ENCODE assay signal across 8 mouse cellular contexts in the genomic region with DNA sequence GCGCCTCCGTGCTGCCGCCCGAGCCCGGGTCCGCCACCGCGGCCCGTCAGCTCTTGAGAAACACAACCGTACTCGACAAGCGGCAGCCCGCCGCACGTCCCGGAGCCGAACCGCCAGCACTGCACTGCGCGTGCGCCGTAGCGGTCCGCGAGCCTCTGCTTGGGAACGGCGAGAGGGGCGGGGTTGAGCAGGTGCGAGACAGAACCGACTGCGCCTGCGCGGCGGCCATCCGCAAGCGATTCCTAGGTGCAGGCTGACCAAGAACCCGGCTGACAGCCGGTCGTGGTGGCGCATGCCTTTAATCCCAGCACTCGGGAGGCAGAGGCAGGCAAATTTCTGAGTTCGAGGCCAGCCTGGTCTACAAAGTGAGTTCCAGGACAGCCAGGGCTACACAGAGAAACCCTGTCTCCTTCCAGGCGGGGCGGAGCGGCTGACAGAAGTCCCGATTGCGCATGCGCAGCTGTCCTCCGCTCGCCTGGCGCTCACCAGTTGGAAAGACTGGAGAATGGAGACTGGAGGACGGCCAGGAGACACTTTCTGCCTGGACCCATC. TPM values are rescaled to one million over a fixed set of nuclear protein-coding genes. Genes with fewer than 3 reads are reported as not detected.
A peak's percentile ranks its signal among the peaks of the same experiment; 100 is the strongest.
DNase-seq lines count a peak whose midpoint lies in the region; ATAC-seq and TF ChIP-seq lines count a peak whose summit lies in the region.

A gene (minus strand): TSS at position 126 of the 552 bp plus-strand sequence.

- H3K4me3 ChIP-seq in MEL (ENCODE audit: control insufficient read depth in 1 of 2, insufficient read depth in 1 of 2, low read depth in 2 of 2, low read length in 2 of 2): peak within 1 kb of the TSS; percentile 80 to 92
- H3K4me3 ChIP-seq in cerebellum, adult 2 months (replicated peaks; ENCODE audit: insufficient read depth, low read depth, low read length): peak within 1 kb of the TSS; percentile 85
- H3K4me3 ChIP-seq in forebrain, postnatal 0 days (ENCODE audit: low read depth, low read length): peak within 1 kb of the TSS; percentile 60
- H3K4me3 ChIP-seq in lung, embryonic 15.5 days: peak within 1 kb of the TSS; percentile 94

- no peak for TF ChIP-seq EP300 in MEL (IDR thresholded peaks at IDR 0.05; ENCODE audit: low read depth in 1 of 2, low read length in 2 of 2)

- no peak for TF ChIP-seq RAD21 in MEL (IDR thresholded peaks at IDR 0.05; ENCODE audit: low read depth, low read length)

- H3K36me3 ChIP-seq in MEL (ENCODE audit: control insufficient read depth in 1 of 2, insufficient read depth in 2 of 2, low read length in 2 of 2): peaks cover 7 to 14% of the 10 kb centered on the region in 2 experiments
- H3K36me3 ChIP-seq in forebrain, postnatal 0 days (ENCODE audit: insufficient read depth): peaks cover 13% of the 10 kb centered on the region
- H3K36me3 ChIP-seq in lung, embryonic 15.5 days: peaks cover 12% of the 10 kb centered on the region

- TF ChIP-seq CTCF in MEL (IDR thresholded peaks at IDR 0.05 in 2 of 3, conservative IDR thresholded peaks at IDR 0.05 in 1 of 3; ENCODE audit: control insufficient read depth in 1 of 3, insufficient read depth in 1 of 3, low read depth in 2 of 3, low read length in 3 of 3, poor library complexity in 1 of 3, severe bottlenecking in 1 of 3): no peak
- TF ChIP-seq CTCF in cerebellum, adult 2 months (IDR thresholded peaks at IDR 0.05; ENCODE audit: borderline replicate concordance, insufficient read depth, low read depth, low read length): no peak
- TF ChIP-seq CTCF in forebrain, postnatal 0 days (IDR thresholded peaks at IDR 0.05; ENCODE audit: low read depth): no peak

- no peaks in the 10 kb centered on the region for H3K9me3 ChIP-seq in MEL (replicated peaks; ENCODE audit: insufficient read depth, low read length)
- no peaks in the 10 kb centered on the region for H3K9me3 ChIP-seq in forebrain, postnatal 0 days (ENCODE audit: low read length)
- H3K9me3 ChIP-seq in lung, embryonic 15.5 days: no peaks in the 10 kb centered on the region

- ATAC-seq in forebrain, postnatal 0 days: peak; percentile 95
- peak; percentile 94 for ATAC-seq in lung, embryonic 15.5 days (ENCODE audit: borderline replicate concordance, extremely low read depth, low FRiP score, low TSS enrichment)

- under 1% methylated on average over 52 of the region's 52 CpGs for WGBS in cerebellum, adult 2 months
- WGBS in forebrain, postnatal 0 days: under 1% methylated on average over 52 of the region's 52 CpGs
- 0% methylated on average over 52 of the region's 52 CpGs for WGBS in lung, embryonic 15.5 days

- H3K79me2 ChIP-seq in MEL (ENCODE audit: control insufficient read depth, insufficient read depth, low read length, poor library complexity): peaks cover 21% of the 10 kb centered on the region

- DNase-seq in MEL (ENCODE audit: low read depth, low spot score): peak; percentile 96
- DNase-seq in cerebellum, adult 2 months: peak; percentile 96 to 98
- DNase-seq in forebrain, postnatal 0 days: peak; percentile 99
- peak; percentile 95 for DNase-seq in heart, postnatal 4 days
- peak; percentile 90 to 95 for DNase-seq in layer of hippocampus, adult 8-10 months (ENCODE audit: low spot score in 2 of 2)
- DNase-seq in ovary, adult 18-20 months (ENCODE audit: low spot score): peak; percentile 88
- peak; percentile 97 for DNase-seq in thymus, postnatal 0 days (ENCODE audit: low spot score)

- H3K27ac ChIP-seq in MEL (ENCODE audit: control insufficient read depth, low read depth, low read length): peak within 1 kb of the TSS; percentile 31
- H3K27ac ChIP-seq in cerebellum, adult 2 months (ENCODE audit: insufficient read depth, low read length): peak within 1 kb of the TSS; percentile 85
- H3K27ac ChIP-seq in forebrain, postnatal 0 days (ENCODE audit: low read depth, low read length): peak within 1 kb of the TSS; percentile 95
- H3K27ac ChIP-seq in lung, embryonic 15.5 days: peak within 1 kb of the TSS; percentile 93

- peak; percentile 83 to 91 for TF ChIP-seq POLR2A in MEL (IDR thresholded peaks at IDR 0.05; ENCODE audit: control insufficient read depth in 1 of 2, insufficient read depth in 1 of 2, low read depth in 1 of 2, low read length in 2 of 2, poor library complexity in 1 of 2)
- peak; percentile 90 for TF ChIP-seq POLR2A in cerebellum, adult 2 months (IDR thresholded peaks at IDR 0.05; ENCODE audit: borderline replicate concordance, insufficient read depth, low read length)

- H3K4me1 ChIP-seq in MEL (ENCODE audit: control insufficient read depth in 1 of 2, insufficient read depth in 2 of 2, low read length in 2 of 2): peaks cover 0 to 7% of the 10 kb centered on the region in 2 experiments; a peak in 3 of 4 replicates
- H3K4me1 ChIP-seq in cerebellum, adult 2 months (ENCODE audit: control insufficient read depth, insufficient read depth, low read length): no peaks in the 10 kb centered on the region; the same call in 1 of the 2 replicates
- H3K4me1 ChIP-seq in forebrain, postnatal 0 days (ENCODE audit: insufficient read depth): peaks cover 12% of the 10 kb centered on the region; the same call in 1 of the 2 replicates
- peaks cover 22% of the 10 kb centered on the region for H3K4me1 ChIP-seq in lung, embryonic 15.5 days

- peak within 1 kb of the TSS; percentile 83 for H3K9ac ChIP-seq in MEL (ENCODE audit: control insufficient read depth, low read depth, low read length, poor library complexity, severe bottlenecking)
- H3K9ac ChIP-seq in forebrain, postnatal 0 days: peak within 1 kb of the TSS; percentile 87
- H3K9ac ChIP-seq in lung, embryonic 15.5 days: peak within 1 kb of the TSS; percentile 96

- no peaks in the 10 kb centered on the region for H3K27me3 ChIP-seq in MEL (ENCODE audit: control insufficient read depth in 1 of 2, insufficient read depth in 2 of 2, low read length in 2 of 2)
- H3K27me3 ChIP-seq in cerebellum, adult 2 months (ENCODE audit: control insufficient read depth, insufficient read depth, low read length): no peaks in the 10 kb centered on the region
- H3K27me3 ChIP-seq in forebrain, postnatal 0 days (ENCODE audit: insufficient read depth, low read length): no peaks in the 10 kb centered on the region
- no peaks in the 10 kb centered on the region for H3K27me3 ChIP-seq in lung, embryonic 15.5 days

- H3K4me2 ChIP-seq in forebrain, postnatal 0 days (ENCODE audit: low read depth): peak within 1 kb of the TSS; percentile 94
- peak within 1 kb of the TSS; percentile 91 for H3K4me2 ChIP-seq in lung, embryonic 15.5 days

TF ChIP-seq in MEL, 35 proteins besides CTCF, POLR2A, EP300 and RAD21 (continues in another document):
- no peak for TF ChIP-seq USF2 (IDR thresholded peaks at IDR 0.05; ENCODE audit: borderline replicate concordance in 1 of 2, insufficient read depth in 1 of 2, low read depth in 1 of 2, low read length in 2 of 2)
- no peak for TF ChIP-seq MYC (IDR thresholded peaks at IDR 0.05; ENCODE audit: low read depth, low read length)
- TF ChIP-seq TCF12 (IDR thresholded peaks at IDR 0.05; ENCODE audit: low read depth, low read length): peak; percentile 42; the same call in 1 of the 2 replicates
- no peak; the same call in 1 of the 2 replicates for TF ChIP-seq POLR2AphosphoS2 (IDR thresholded peaks at IDR 0.05; ENCODE audit: low read length)
- no peak for TF ChIP-seq GABPA (IDR thresholded peaks at IDR 0.05; ENCODE audit: low read depth, low read length)
- TF ChIP-seq NELFE (IDR thresholded peaks at IDR 0.05; ENCODE audit: low read depth, low read length): peak; percentile 71
- TF ChIP-seq ZKSCAN1 (IDR thresholded peaks at IDR 0.05; ENCODE audit: low read depth, low read length): no peak
- TF ChIP-seq SMC3 (IDR thresholded peaks at IDR 0.05; ENCODE audit: low read depth, low read length): no peak
- TF ChIP-seq ETS1 (IDR thresholded peaks at IDR 0.05; ENCODE audit: low read depth, low read length): no peak
- TF ChIP-seq HCFC1 (IDR thresholded peaks at IDR 0.05; ENCODE audit: low read depth, low read length): peak; percentile 50; the same call in 1 of the 2 replicates
- no peak for TF ChIP-seq POLR2AphosphoS5 (IDR thresholded peaks at IDR 0.05; ENCODE audit: borderline replicate concordance, low read depth, low read length)
- TF ChIP-seq CHD2 (IDR thresholded peaks at IDR 0.05; ENCODE audit: low read length): no peak
- TF ChIP-seq MAX (IDR thresholded peaks at IDR 0.05; ENCODE audit: low read length): peak; percentile 15; the same call in 1 of the 2 replicates
- no peak for TF ChIP-seq MYB (IDR thresholded peaks at IDR 0.05; ENCODE audit: low read depth, low read length)
- TF ChIP-seq JUND (IDR thresholded peaks at IDR 0.05; ENCODE audit: low read depth, low read length): no peak
- no peak for TF ChIP-seq ZNF384 (IDR thresholded peaks at IDR 0.05; ENCODE audit: low read depth, low read length)
- peak; percentile 36; the same call in 1 of the 2 replicates for TF ChIP-seq ELF1 (IDR thresholded peaks at IDR 0.05; ENCODE audit: low read depth, low read length)
- TF ChIP-seq MEF2A (IDR thresholded peaks at IDR 0.05; ENCODE audit: extremely low read depth, insufficient replicate concordance, low read depth, low read length, poor library complexity, severe bottlenecking): no peak
- TF ChIP-seq RCOR1 (IDR thresholded peaks at IDR 0.05; ENCODE audit: low read depth, low read length): no peak
- no peak; the same call in 1 of the 2 replicates for TF ChIP-seq E2F4 (IDR thresholded peaks at IDR 0.05; ENCODE audit: borderline replicate concordance, low read depth, low read length)
- no peak for TF ChIP-seq BHLHE40 (IDR thresholded peaks at IDR 0.05; ENCODE audit: borderline replicate concordance, low read depth, low read length)
- TF ChIP-seq TAL1 (IDR thresholded peaks at IDR 0.05; ENCODE audit: low read length): no peak
- peak; percentile 70 for TF ChIP-seq TBP (IDR thresholded peaks at IDR 0.05; ENCODE audit: low read depth, low read length)
- peak; percentile 10; the same call in 1 of the 2 replicates for TF ChIP-seq MAZ (IDR thresholded peaks at IDR 0.05; ENCODE audit: low read depth, low read length)
- TF ChIP-seq SIN3A (IDR thresholded peaks at IDR 0.05; ENCODE audit: low read length): no peak

RNA-seq across cellular contexts. Expression of the gene that starts here (rescaled TPM):
- total RNA-seq in MEL (2012; rRNA removed): 43.0 and 51.5 TPM in 2 replicates
- 10 to 100 TPM in 1 of 2 experiments, not detected in 1; 76.0 TPM for polyA plus RNA-seq in MEL (2012; ENCODE audit: insufficient read depth in 1 of 2, insufficient read length in 2 of 2, low read depth in 1 of 2, low replicate concordance in 2 of 2, missing spikeins in 1 of 2)
- polyA plus RNA-seq in cerebellum, adult 2 months (2012; rRNA removed): 61.4 and 69.0 TPM in 2 replicates
- 49.7 and 52.3 TPM in 2 replicates for total RNA-seq in forebrain, postnatal 0 days (2014; rRNA removed)
- polyA plus RNA-seq in forebrain, postnatal 0 days (2015; fragmentation: Nextera tagmentation; extraction: Ambion mirVana): 44.1 and 52.3 TPM in 2 replicates
- total RNA-seq in heart, postnatal 4 days (2021): 10 to 100 TPM; 23.0 to 24.6 TPM
- 10 to 100 TPM; 45.6 to 55.9 (median 51.4) TPM for total RNA-seq in layer of hippocampus, adult 8-10 months (2022)
- polyA plus RNA-seq in lung, embryonic 15.5 days (2015; fragmentation: Nextera tagmentation; extraction: Ambion mirVana): 31.3 and 32.8 TPM in 2 replicates
- 52.0 and 52.2 TPM in 2 replicates for polyA plus RNA-seq in thymus, postnatal 0 days (2015; fragmentation: Nextera tagmentation; extraction: Ambion mirVana)

Comparison
In these comparisons a context has a peak if more than half of its experiments do, and no peak if none do; other contexts are left out.
1. Peak in every context shown above with its lines: DNase-seq, ATAC-seq, H3K4me3 ChIP-seq and H3K27ac ChIP-seq.
2. H3K27ac ChIP-seq: peak in every context shown above with its lines; median percentile 95 in forebrain, postnatal 0 days; 93 in lung, embryonic 15.5 days; 85 in cerebellum, adult 2 months; 31 in MEL.